Mouse (Mus musculus): ENCODE results near the gene Cmtm8. TPM values are rescaled to one million over a fixed set of nuclear protein-coding genes. Genes with fewer than 3 reads are reported as not detected.

The Cmtm8 gene
- polyA plus RNA-seq, 1 experiment from 2014 or later = 63.7 TPM

DNA sequence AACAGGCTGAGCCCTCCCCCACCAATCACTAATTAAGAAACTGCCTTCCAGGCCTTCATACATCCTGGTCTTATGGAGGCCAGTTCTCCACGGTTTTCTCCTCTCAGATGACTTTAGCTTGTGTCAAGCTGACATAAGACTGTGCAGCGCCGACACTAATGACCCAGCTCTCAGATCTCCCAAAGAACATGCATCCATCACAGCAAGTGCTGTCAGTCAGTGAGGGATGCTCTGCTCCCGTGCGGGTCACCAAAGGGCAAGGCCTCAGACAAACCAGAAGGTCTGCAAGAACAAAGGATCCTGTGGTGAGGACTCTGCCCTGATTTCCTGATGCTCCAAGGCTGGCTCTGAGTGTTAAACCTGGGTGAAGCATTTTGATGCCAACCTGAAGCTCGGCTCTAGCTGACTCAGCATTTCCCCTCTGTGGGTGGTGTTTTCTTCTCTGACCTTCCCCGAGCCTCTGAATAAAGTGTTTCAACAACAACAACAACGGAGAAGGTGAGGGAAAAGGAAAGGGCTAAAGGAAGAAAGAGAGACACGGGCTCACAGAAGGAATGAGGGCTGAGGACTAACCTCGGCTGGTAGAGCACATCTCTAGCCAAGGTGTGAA is 44.4 kb downstream of the Cmtm8 start:
- no peak overlapping the region for H3K4me3 ChIP-seq (replicated peaks)
- 43% methylated on average over 10 of the region's 10 CpGs for WGBS
- H3K27ac ChIP-seq = no peak overlapping the region
- H3K27me3 ChIP-seq (replicated peaks) = no peaks in the 10 kb centered on the region
- no peak overlapping the region for H3K4me2 ChIP-seq
- no peak overlapping the region for H3K9ac ChIP-seq
- ATAC-seq (ENCODE audit: insufficient read depth, low FRiP score, low read depth) = no peak
- no peaks in the 10 kb centered on the region for H3K9me3 ChIP-seq
- H3K4me1 ChIP-seq = peaks cover 9% of the 10 kb centered on the region; the same call in 1 of the 2 replicates
- no peaks in the 10 kb centered on the region for H3K36me3 ChIP-seq

DNA sequence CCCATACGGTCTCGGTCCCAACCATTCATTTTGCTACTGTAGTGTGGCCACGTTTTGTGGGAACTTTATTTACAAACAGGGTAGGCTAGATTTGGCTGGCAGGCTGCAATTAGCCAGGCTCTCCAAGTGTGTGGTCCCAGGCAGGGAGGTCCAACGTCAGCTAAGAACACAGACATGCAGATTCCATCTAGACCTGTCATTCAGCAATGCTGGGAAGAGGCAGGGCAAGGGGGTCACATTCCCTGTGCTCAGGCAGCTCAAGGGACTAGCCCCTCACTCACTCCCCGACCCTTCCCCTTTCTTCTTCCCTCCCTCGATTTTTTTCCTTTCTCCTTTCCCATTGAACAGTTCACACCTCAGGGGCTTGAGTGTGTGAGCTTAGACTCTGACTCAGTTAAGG is 45.1 kb downstream of the Cmtm8 start:
- no peaks in the 10 kb centered on the region for H3K9me3 ChIP-seq
- no peaks in the 10 kb centered on the region for H3K27me3 ChIP-seq (replicated peaks)
- ATAC-seq (ENCODE audit: insufficient read depth, low FRiP score, low read depth) = no peak
- no peak overlapping the region for H3K4me2 ChIP-seq
- H3K36me3 ChIP-seq = no peaks in the 10 kb centered on the region
- no peak overlapping the region for H3K4me3 ChIP-seq (replicated peaks)
- 29% methylated on average over 6 of the region's 6 CpGs for WGBS
- H3K9ac ChIP-seq = no peak overlapping the region
- H3K4me1 ChIP-seq = 0 out of 2 replicates have a peak, but pooled peaks cover 7% of the 10 kb centered on the region
- no peak overlapping the region for H3K27ac ChIP-seq

DNA sequence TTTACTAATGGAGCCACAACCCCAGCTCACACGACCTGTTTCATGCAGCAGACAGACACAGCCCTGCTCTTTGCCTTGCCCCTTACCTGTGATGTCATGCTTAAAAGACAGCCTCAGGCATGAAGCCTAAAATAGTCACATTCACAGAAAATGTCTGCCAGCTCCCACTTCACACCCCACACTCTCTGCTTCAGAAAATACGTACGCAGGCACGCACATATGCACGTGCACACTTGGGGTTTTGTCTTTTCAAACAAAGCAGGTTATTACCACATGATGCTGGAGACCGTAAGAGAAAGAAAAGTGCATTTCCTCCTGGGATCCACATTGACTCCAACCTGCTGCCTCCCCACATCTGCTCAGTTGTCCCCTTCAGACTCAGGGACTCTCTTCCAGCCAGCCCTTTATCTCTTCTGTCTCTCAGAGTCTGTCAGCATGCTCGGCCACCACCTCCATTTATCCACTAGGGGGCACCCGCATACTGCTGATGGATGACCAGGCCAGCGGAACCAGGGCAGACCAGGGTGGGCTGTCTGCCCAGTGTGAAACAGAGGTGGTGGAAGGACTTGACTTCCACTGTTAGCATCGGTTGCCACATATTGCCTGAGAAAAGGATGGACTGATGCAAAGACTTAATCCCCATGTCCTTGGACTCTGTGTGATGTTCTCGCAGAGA is 46.5 kb downstream of the Cmtm8 start:
- no peaks in the 10 kb centered on the region for H3K36me3 ChIP-seq
- H3K4me2 ChIP-seq = no peak overlapping the region
- H3K9ac ChIP-seq = no peak overlapping the region
- H3K4me3 ChIP-seq (replicated peaks) = no peak overlapping the region
- H3K27ac ChIP-seq = no peak overlapping the region
- no peaks in the 10 kb centered on the region for H3K9me3 ChIP-seq
- H3K27me3 ChIP-seq (replicated peaks) = no peaks in the 10 kb centered on the region
- H3K4me1 ChIP-seq = 0 out of 2 replicates have a peak, but pooled peaks cover 7% of the 10 kb centered on the region
- 52% methylated on average over 11 of the region's 11 CpGs for WGBS
- ATAC-seq (ENCODE audit: insufficient read depth, low FRiP score, low read depth) = peak; percentile 44; the same call in 1 of the 2 replicates

DNA sequence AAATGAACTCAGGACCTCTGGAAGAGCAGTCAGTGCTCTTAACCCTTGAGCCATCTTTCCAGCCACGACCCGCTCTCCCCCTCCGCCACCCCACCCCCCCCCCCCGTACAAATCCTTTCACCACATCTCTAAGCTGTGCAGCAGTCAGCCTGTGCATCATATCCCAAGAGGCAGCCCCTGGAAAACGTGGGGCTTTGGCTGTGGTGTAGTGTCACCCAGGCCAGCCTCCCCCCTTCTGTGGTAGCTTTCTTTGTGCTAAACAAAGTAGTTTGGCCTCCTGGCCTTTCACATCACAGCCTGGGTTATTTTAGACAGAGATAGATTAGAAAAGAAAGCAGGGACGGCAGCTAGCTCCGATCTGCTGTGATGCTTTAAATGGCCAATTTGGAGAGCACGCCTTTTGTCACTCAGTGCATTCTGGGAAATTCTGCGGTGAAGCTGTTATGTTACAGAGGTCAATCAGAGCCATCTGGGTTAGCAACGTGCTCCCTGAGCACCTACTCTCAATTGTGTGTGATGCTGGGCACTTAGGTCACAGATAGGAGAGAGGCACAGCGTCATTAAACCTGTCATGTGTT is 47.4 kb downstream of the Cmtm8 start:
- Histone ChIP-seq H3K27ac (no peak overlapping the region), H3K9me3 (no peaks in the 10 kb centered on the region), H3K4me1 (0 out of 2 replicates have a peak, but pooled peaks cover 7% of the 10 kb centered on the region), H3K9ac (no peak overlapping the region), H3K4me2 (no peak overlapping the region), H3K27me3 (replicated peaks) (no peaks in the 10 kb centered on the region), H3K36me3 (no peaks in the 10 kb centered on the region), H3K4me3 (replicated peaks) (no peak overlapping the region)
- no peak for ATAC-seq (ENCODE audit: insufficient read depth, low FRiP score, low read depth)
- WGBS = 37% methylated on average over 10 of the region's 11 CpGs

DNA sequence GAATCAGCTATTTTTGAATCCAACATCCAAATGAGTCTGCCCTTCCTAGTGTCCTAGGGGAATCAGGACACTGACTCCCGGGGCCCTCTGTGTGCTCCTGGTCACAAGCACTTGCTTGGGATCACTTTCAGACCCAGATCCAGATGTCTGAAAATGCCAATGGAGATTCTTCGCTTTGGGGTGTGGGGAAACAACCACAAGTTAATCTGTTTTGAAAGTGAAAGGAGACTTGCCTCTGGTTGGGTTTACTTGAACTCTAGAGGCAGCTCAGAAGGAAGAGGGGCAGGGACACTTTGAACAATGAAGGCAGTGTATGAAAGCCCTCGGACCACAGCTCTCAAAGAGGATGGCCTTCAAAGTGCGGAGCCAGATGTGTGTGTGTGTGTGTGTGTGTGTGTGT is 49.5 kb downstream of the Cmtm8 start:
- 74% methylated on average over 4 of the region's 4 CpGs for WGBS
- Histone ChIP-seq H3K9ac (no peak overlapping the region), H3K27me3 (replicated peaks) (no peaks in the 10 kb centered on the region), H3K4me2 (no peak overlapping the region), H3K36me3 (no peaks in the 10 kb centered on the region), H3K27ac (no peak overlapping the region), H3K4me1 (0 out of 2 replicates have a peak, but pooled peaks cover 7% of the 10 kb centered on the region), H3K9me3 (no peaks in the 10 kb centered on the region), H3K4me3 (replicated peaks) (no peak overlapping the region)
- ATAC-seq (ENCODE audit: insufficient read depth, low FRiP score, low read depth) = no peak

DNA sequence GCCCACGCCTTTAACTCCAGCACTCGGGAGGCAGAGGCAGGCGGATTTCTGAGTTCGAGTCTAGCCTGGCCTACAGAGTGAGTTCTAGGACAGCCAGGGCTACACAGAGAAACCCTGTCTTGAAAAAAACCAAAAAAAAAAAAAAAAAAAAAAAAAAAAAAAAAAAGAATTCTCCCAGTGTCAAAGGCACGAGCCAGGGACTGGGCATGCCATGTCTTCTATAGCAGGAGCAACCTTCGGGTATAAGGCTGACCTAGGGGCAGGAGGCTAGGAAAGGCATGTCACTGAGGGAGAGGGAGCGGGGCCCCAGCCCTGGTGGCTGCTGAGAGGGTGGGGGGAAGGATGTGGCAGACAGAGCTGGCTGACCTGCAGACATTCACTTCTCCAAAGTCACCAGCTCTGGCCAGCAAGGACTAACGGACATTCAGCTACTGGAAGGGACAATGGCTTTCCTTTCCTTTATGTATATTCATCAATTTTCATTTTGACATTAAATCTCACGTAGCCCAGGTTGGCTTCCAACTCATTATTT is 50.1 kb downstream of the Cmtm8 start:
- no peak overlapping the region for H3K4me2 ChIP-seq
- 80% methylated on average over 9 of the region's 9 CpGs for WGBS
- no peaks in the 10 kb centered on the region for H3K27me3 ChIP-seq (replicated peaks)
- H3K4me1 ChIP-seq = 0 out of 2 replicates have a peak, but pooled peaks cover 7% of the 10 kb centered on the region
- no peaks in the 10 kb centered on the region for H3K9me3 ChIP-seq
- no peak for ATAC-seq (ENCODE audit: insufficient read depth, low FRiP score, low read depth)
- H3K9ac ChIP-seq = no peak overlapping the region
- no peak overlapping the region for H3K27ac ChIP-seq
- H3K4me3 ChIP-seq (replicated peaks) = no peak overlapping the region
- no peaks in the 10 kb centered on the region for H3K36me3 ChIP-seq

DNA sequence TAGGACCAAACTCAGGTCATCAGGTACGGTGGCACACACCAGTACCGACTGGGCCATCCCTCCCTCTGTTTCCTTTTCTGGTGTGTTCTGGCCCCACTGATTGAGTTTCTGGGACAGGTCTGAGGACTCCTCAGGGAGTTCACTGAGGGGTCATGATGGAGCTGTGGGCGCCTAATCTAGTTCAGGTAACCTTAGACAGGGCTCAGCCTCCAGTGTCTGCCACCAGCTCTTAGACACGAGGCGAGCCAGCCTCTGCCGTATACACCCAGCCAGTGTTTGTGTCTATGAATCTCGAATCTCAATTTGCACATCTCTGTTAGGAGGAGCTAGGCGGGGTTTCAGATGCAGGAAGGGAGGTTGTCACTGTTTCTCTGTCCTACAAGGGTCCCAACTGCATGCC is 54.0 kb downstream of the Cmtm8 start:
- Histone ChIP-seq H3K27me3 (replicated peaks) (no peaks in the 10 kb centered on the region), H3K4me2 (no peak overlapping the region), H3K27ac (no peak overlapping the region), H3K4me1 (0 out of 2 replicates have a peak, but pooled peaks cover 5% of the 10 kb centered on the region), H3K9me3 (no peaks in the 10 kb centered on the region), H3K4me3 (replicated peaks) (no peak overlapping the region), H3K36me3 (no peaks in the 10 kb centered on the region), H3K9ac (no peak overlapping the region)
- no peak for ATAC-seq (ENCODE audit: insufficient read depth, low FRiP score, low read depth)
- 81% methylated on average over 8 of the region's 8 CpGs for WGBS

DNA sequence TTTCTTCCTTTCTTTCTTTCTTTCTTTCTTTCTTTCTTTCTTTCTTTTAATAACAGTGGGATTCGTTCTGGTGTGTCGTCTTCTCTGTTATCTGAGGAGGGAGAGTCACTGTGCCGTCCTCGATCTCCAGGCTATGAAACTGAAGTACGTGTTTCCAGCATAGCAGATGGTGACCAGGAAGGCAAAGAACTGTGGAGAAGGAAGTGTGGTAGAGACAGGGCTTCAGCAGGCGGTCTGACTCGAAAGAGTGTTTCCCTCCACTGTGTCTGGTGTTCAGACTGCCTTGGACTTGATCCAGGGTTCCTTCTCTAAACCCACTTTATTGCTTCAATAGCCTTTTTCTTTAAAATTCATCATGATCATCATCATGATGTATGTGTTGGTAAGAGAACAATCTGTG is 54.4 kb downstream of the Cmtm8 start:
- Histone ChIP-seq H3K4me1 (0 out of 2 replicates have a peak, but pooled peaks cover 5% of the 10 kb centered on the region), H3K27me3 (replicated peaks) (no peaks in the 10 kb centered on the region), H3K27ac (no peak overlapping the region), H3K4me2 (no peak overlapping the region), H3K9me3 (no peaks in the 10 kb centered on the region), H3K4me3 (replicated peaks) (no peak overlapping the region), H3K9ac (no peak overlapping the region), H3K36me3 (no peaks in the 10 kb centered on the region)
- ATAC-seq (ENCODE audit: insufficient read depth, low FRiP score, low read depth) = no peak
- 57% methylated on average over 7 of the region's 7 CpGs for WGBS

DNA sequence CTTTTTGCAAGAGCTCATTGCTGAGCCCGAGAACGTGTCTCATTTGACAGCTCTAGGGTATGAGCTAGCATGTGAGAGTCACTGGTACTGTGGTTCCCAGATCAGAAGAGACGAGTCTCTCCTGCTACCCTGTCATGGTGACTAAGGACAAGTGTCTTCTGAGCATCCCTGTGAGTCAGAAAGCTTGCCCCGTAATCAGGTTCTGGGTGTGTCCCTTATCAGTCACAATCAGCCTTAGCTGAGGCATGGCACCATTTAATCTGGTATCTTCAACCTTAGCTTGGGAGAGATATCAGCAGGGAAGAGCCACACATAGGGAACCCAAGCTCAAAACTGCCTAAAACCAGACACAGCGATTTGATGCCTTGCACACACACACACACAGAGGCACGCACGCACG is 55.3 kb downstream of the Cmtm8 start:
- H3K9me3 ChIP-seq = no peaks in the 10 kb centered on the region
- H3K4me2 ChIP-seq = no peak overlapping the region
- H3K9ac ChIP-seq = no peak overlapping the region
- 82% methylated on average over 8 of the region's 8 CpGs for WGBS
- H3K36me3 ChIP-seq = no peaks in the 10 kb centered on the region
- no peak overlapping the region for H3K27ac ChIP-seq
- 0 out of 2 replicates have a peak, but pooled peaks cover 5% of the 10 kb centered on the region for H3K4me1 ChIP-seq
- no peak for ATAC-seq (ENCODE audit: insufficient read depth, low FRiP score, low read depth)
- no peaks in the 10 kb centered on the region for H3K27me3 ChIP-seq (replicated peaks)
- H3K4me3 ChIP-seq (replicated peaks) = no peak overlapping the region

DNA sequence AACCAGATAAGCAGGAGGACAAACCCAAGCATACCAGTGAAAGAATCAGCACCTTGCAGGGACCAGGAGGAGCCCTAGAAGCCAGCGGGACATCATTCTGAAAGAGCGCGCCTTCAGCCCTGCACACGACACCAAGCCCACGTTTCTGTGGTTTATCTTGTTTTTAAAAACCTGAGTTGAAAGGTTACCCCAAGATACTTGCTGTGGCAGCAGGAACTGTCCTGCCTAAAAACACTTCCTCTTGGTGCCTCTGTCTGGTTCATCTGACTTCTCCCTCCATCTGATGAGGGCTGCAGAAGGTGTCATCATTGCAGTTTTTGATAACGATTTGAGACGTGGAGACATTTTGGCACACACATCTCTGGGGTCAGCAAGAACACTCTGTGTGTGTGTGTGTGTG is 56.2 kb downstream of the Cmtm8 start:
- Histone ChIP-seq H3K9ac (no peak overlapping the region), H3K4me1 (0 out of 2 replicates have a peak, but pooled peaks cover 5% of the 10 kb centered on the region), H3K4me3 (replicated peaks) (no peak overlapping the region), H3K36me3 (no peaks in the 10 kb centered on the region), H3K27ac (no peak overlapping the region), H3K9me3 (no peaks in the 10 kb centered on the region), H3K4me2 (no peak overlapping the region), H3K27me3 (replicated peaks) (no peaks in the 10 kb centered on the region)
- no peak for ATAC-seq (ENCODE audit: insufficient read depth, low FRiP score, low read depth)
- 88% methylated on average over 7 of the region's 7 CpGs for WGBS

DNA sequence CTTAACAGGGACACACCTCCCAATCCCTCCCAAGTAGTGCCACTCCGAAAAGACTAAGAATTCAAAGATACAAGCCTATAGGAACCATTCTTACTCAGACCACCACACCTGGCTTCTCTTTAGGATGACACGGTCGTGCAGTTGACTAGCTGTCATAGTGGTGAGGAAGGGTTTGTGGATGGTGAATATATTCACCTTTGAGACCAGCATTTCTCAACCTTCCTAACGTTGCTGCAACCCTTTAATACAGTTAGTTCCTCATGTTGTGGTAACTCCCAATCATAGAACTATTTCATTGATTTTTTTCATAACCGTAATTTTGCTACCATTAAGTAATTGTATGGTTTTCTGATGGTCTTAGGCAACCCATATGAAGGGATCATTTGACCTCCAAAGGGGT is 56.8 kb downstream of the Cmtm8 start:
- ATAC-seq (ENCODE audit: insufficient read depth, low FRiP score, low read depth) = no peak
- H3K9me3 ChIP-seq = no peaks in the 10 kb centered on the region

More for the DNA sequence above, 56.8 kb downstream of the Cmtm8 start:
- Histone ChIP-seq H3K4me2 (no peak overlapping the region), H3K4me1 (0 out of 2 replicates have a peak, but pooled peaks cover 5% of the 10 kb centered on the region), H3K27me3 (replicated peaks) (no peaks in the 10 kb centered on the region), H3K27ac (no peak overlapping the region), H3K4me3 (replicated peaks) (no peak overlapping the region), H3K36me3 (no peaks in the 10 kb centered on the region), H3K9ac (no peak overlapping the region)
- 92% methylated on average over 5 of the region's 5 CpGs for WGBS
